Mouse (Mus musculus) testis, adult 2 months (tissue): ENCODE measurements at regions not wholly inside any gene's neighbourhood (a gene's known extent, or its start where the extent isn't known, plus 50 kb on each side); places are given as distances from the start of the nearest gene placed in this dataset.

Experiments
- H3K27ac ChIP-seq: fragments of 200-500 bp; 2 replicates; pipeline ENCODE4 v1.5.1; 2012; ENCODE audit warnings: low read depth, low read length; ENCODE audit not compliant: control insufficient read depth, insufficient read depth
- H3K27me3 ChIP-seq: fragments of 200-500 bp; 2 replicates; pipeline ENCODE4 v1.6.1; 2012; ENCODE audit warnings: mild to moderate bottlenecking, low read length, moderate library complexity; ENCODE audit not compliant: control insufficient read depth, insufficient read depth
- H3K36me3 ChIP-seq: fragments of 200-500 bp; 2 replicates; pipeline ENCODE4 v1.6.1; 2012; ENCODE audit warnings: mild to moderate bottlenecking, low read length; ENCODE audit not compliant: control insufficient read depth, insufficient read depth
- H3K4me1 ChIP-seq: fragments of 200-500 bp; 2 replicates; pipeline ENCODE4 v1.6.1; 2012; ENCODE audit warnings: low read length; ENCODE audit not compliant: control insufficient read depth, insufficient read depth
- H3K4me3 ChIP-seq: fragments of 200-500 bp; 2 replicates; pipeline ENCODE4 v1.5.1; 2012; ENCODE audit warnings: low read depth, mild to moderate bottlenecking, low read length, moderate library complexity, mixed read lengths; ENCODE audit not compliant: control insufficient read depth
- CTCF ChIP-seq: fragments of 200-500 bp; IDR thresholded peaks from 2 replicates; pipeline ENCODE4 v1.5.1; 2012; ENCODE audit warnings: low read depth, mild to moderate bottlenecking, inconsistent platforms, low read length, moderate library complexity; ENCODE audit not compliant: control insufficient read depth, insufficient read depth, insufficient replicate concordance
- POLR2A ChIP-seq: fragments of 200-500 bp; IDR thresholded peaks from 2 replicates; pipeline ENCODE4 v1.6.1; 2012; ENCODE audit warnings: low read depth, mild to moderate bottlenecking, inconsistent platforms, low read length, moderate library complexity; ENCODE audit not compliant: control insufficient read depth

DNA sequence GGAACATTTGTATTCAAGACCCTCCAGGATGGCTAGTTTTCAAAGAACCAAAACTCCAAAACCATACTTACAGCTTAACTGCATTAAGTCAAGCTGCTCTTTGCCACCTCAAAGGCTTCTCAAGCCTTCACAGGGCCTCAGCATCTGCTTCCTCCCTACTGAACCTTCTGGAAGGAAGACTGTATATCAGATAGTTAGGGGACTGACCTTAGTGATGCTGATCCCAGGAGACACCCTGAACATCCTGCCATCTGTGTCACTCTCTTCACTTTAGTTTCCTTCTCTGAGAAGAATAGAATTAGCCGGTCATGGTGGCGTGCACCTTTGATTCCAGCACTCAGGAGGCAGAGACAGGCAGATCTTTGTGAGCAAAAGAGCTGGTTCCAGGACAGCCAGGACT, 124.5 kb upstream of the Klf3 start:
- H3K27ac ChIP-seq: no peak overlapping the region
- H3K36me3 ChIP-seq: no peaks in the 10 kb centered on the region
- TF ChIP-seq POLR2A: no peak
- no peak for TF ChIP-seq CTCF
- H3K4me3 ChIP-seq: no peak overlapping the region
- H3K4me1 ChIP-seq: peaks cover 5% of the 10 kb centered on the region
- no peaks in the 10 kb centered on the region for H3K27me3 ChIP-seq

DNA sequence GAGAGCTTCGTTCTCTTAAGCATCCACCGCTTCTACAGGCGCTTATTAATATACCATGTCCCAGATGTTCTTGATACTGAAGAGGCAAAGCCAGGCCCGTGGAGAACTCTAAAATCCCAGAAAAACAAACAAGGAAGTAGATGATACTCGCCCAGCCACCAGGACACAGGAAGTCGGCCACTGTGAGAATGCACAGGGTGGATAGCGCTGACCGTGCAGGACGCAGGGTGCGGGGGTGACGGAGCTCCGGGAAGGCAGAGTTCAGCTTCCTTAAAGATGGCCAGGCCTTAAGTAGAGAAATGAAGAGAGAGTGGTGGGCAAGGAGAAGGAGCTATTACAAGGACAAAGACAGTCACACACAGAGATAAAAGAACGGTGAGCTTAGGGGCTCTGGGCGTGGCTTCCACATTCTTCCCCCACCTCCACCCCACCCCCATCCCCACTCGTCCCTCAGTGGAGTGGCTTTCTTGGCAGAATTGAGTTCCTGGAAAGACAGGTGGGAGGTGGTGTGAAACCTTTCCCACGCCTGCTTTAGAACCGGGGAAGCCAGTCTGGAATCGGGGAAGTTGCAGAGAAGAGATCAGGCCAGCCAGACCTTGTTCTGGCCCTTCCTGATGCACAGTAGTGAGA, 123.1 kb upstream of the Klf3 start:
- no peaks in the 10 kb centered on the region for H3K27me3 ChIP-seq
- no peak for TF ChIP-seq POLR2A
- TF ChIP-seq CTCF: no peak
- H3K36me3 ChIP-seq: no peaks in the 10 kb centered on the region
- H3K4me3 ChIP-seq: no peak overlapping the region
- H3K4me1 ChIP-seq: peaks cover 5% of the 10 kb centered on the region
- no peak overlapping the region for H3K27ac ChIP-seq

DNA sequence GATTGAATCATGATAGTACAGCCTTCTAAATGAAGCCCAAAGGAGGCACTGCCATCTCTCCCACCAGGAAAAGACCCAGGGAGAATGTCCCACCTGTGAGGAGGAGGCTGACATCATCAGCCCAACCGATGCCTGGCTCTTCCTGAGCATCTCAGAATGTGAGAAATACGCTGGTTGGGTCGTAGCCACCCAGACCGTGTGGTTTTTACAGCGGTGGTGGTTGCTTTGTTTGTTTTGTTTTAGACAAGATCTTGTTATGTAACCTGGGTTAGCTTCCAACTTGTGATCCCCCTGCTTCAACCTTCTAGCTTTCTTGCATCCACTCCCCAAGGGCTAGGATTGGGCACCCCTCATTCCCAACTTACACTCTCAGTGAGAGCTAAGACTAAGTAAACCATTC, 122.0 kb upstream of the Klf3 start:
- H3K4me1 ChIP-seq: peaks cover 5% of the 10 kb centered on the region
- no peak overlapping the region for H3K4me3 ChIP-seq
- no peak for TF ChIP-seq POLR2A
- no peak for TF ChIP-seq CTCF
- H3K27me3 ChIP-seq: no peaks in the 10 kb centered on the region
- H3K27ac ChIP-seq: no peak overlapping the region
- H3K36me3 ChIP-seq: no peaks in the 10 kb centered on the region

- H3K4me1 ChIP-seq: peaks cover 5% of the 10 kb centered on the region
- H3K27me3 ChIP-seq: no peaks in the 10 kb centered on the region
- TF ChIP-seq POLR2A (no peak), CTCF (no peak)
- no peak overlapping the region for H3K4me3 ChIP-seq
- no peaks in the 10 kb centered on the region for H3K36me3 ChIP-seq
- no peak overlapping the region for H3K27ac ChIP-seq
These were observed 120.8 kb upstream of the Klf3 start for GRCm38 (mm10) chr5:64682326-64682845.

GRCm38 (mm10) chr5:64683419-64683818, 119.8 kb upstream of the Klf3 start:
- TF ChIP-seq CTCF: no peak
- TF ChIP-seq POLR2A: no peak
- H3K36me3 ChIP-seq: no peaks in the 10 kb centered on the region
- no peak overlapping the region for H3K27ac ChIP-seq
- peaks cover 5% of the 10 kb centered on the region for H3K4me1 ChIP-seq
- no peaks in the 10 kb centered on the region for H3K27me3 ChIP-seq
- H3K4me3 ChIP-seq: no peak overlapping the region

- Histone ChIP-seq H3K36me3 (no peaks in the 10 kb centered on the region), H3K27me3 (no peaks in the 10 kb centered on the region), H3K4me3 (no peak overlapping the region), H3K27ac (no peak overlapping the region), H3K4me1 (peaks cover 5% of the 10 kb centered on the region)
- TF ChIP-seq POLR2A (no peak), CTCF (no peak)
These were observed 118.9 kb upstream of the Klf3 start for GRCm38 (mm10) chr5:64684275-64684674.

GRCm38 (mm10) chr5:64690148-64690547, 113.0 kb upstream of the Klf3 start:
- no peaks in the 10 kb centered on the region for H3K36me3 ChIP-seq
- H3K4me1 ChIP-seq: no peaks in the 10 kb centered on the region
- H3K27ac ChIP-seq: no peak overlapping the region
- no peaks in the 10 kb centered on the region for H3K27me3 ChIP-seq
- H3K4me3 ChIP-seq: no peak overlapping the region
- TF ChIP-seq POLR2A (no peak), CTCF (no peak)
